Mouse (Mus musculus) C2C12 (cell line): Measurements from ENCODE around the gene Smtn. TPM values are rescaled to one million over a fixed set of nuclear protein-coding genes. Genes with fewer than 3 reads are reported as not detected.

Source experiments
- H3K27me3 ChIP-seq: one replicate; pipeline ENCODE4 v1.6.1; 2011; ENCODE audit not compliant: control insufficient read depth, insufficient read depth, insufficient read length
- H3K36me3 ChIP-seq: one replicate; pipeline ENCODE4 v1.6.1; 2011; ENCODE audit not compliant: control insufficient read depth, insufficient read depth
- H3K4me3 ChIP-seq: one replicate; pipeline ENCODE4 v1.5.1; 2011; ENCODE audit warnings: mild to moderate bottlenecking, control low read depth; ENCODE audit not compliant: poor library complexity, insufficient read depth, severe bottlenecking
- H3K79me2 ChIP-seq: one replicate; pipeline ENCODE4 v1.6.1; 2011; ENCODE audit not compliant: control insufficient read depth, insufficient read depth
- H3K79me3 ChIP-seq: one replicate; pipeline ENCODE4 v1.6.1; 2011; ENCODE audit warnings: low read depth, control low read depth
- H3ac ChIP-seq: one replicate; pipeline ENCODE3; 2011; ENCODE audit warnings: low read depth; ENCODE audit not compliant: control insufficient read depth, insufficient read length
- CEBPB ChIP-seq: IDR thresholded peaks from one replicate; pipeline ENCODE4 v1.6.1; 2011; ENCODE audit warnings: low read depth, mild to moderate bottlenecking, control low read depth, moderate library complexity
- CTCF ChIP-seq: IDR thresholded peaks from one replicate; pipeline ENCODE4 v1.5.1; 2011; ENCODE audit not compliant: control insufficient read depth, insufficient read depth, insufficient read length
- FOSL1 ChIP-seq: IDR thresholded peaks from one replicate; pipeline ENCODE4 v1.8.0; 2011; ENCODE audit warnings: mild to moderate bottlenecking, low read length; ENCODE audit not compliant: poor library complexity, insufficient read depth, severe bottlenecking
- MAX ChIP-seq: IDR thresholded peaks from one replicate; pipeline ENCODE4 v1.6.1; 2011; ENCODE audit warnings: mild to moderate bottlenecking, control low read depth
- MYOD1 ChIP-seq: IDR thresholded peaks from one replicate; pipeline ENCODE4 v1.6.1; 2011; ENCODE audit warnings: low read depth; ENCODE audit not compliant: control insufficient read depth, insufficient read length
- MYOG ChIP-seq: IDR thresholded peaks from one replicate; pipeline ENCODE4 v1.6.1; 2011; ENCODE audit not compliant: control insufficient read depth, insufficient read length; ENCODE audit errors: extremely low read depth
- USF1 ChIP-seq: IDR thresholded peaks from one replicate; pipeline ENCODE4 v1.6.1; 2011; ENCODE audit warnings: low read depth, mild to moderate bottlenecking, control low read depth, moderate library complexity
- polyA plus RNA-seq: library from polyadenylated mRNA; unstranded; fragments of >200 nt; fragmentation: generic; extraction: Trizol; gene quantifications from one replicate; pipeline ENCODE4 v1.2.1, GENCODE M21; 2012; ENCODE audit warnings: missing spikeins

Gene Smtn
- polyA plus RNA-seq, 1 experiment, result 45.9 TPM

DNA sequence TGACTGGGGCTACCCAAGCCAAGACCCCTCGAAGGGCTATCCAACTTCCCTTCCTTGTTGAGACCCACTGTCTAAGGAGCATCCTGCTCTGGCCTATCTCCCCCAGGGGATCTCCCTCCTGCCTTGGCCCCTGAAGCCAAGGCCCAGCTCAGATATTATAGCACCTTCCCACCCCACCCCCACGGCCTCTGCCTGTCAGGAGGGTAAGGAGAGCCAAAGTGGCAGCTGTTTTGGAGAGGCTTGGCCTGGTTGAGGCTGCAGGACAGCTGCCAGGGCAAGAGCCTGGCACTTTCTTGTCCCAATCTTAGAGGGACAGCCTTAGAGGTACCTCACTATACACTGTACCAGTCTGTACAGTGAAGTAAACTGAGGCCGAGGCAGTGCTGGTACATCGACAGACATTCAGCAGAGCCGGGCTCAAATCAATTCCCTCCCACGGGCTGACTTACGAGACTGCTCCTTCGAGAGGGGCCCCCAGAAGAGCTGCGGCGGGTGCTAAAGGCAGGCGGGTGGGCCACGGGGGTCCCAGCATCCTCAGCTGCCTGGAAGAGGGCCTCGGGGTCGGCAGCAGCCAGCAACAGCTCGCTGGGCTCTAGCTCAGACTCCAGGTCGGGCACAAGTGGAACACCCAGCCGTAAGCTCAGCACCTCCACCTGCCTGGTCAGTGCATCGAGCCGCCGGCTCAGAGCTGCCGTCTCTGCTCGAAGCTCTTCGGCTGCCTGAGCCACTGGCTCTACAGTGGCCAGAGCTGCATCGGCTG lies 13.3 kb downstream of the Smtn start:
- no peak overlapping the region for H3K4me3 ChIP-seq
- H3ac ChIP-seq, result no peak overlapping the region
- H3K36me3 ChIP-seq, result peaks cover 98% of the 10 kb centered on the region
- no peaks in the 10 kb centered on the region for H3K79me3 ChIP-seq
- no peaks in the 10 kb centered on the region for H3K27me3 ChIP-seq
- TF ChIP-seq MYOG, result no peak
- TF ChIP-seq MYOD1, result no peak
- no peak for TF ChIP-seq CEBPB
- no peak for TF ChIP-seq MAX
- no peak for TF ChIP-seq CTCF
- no peaks in the 10 kb centered on the region for H3K79me2 ChIP-seq

DNA sequence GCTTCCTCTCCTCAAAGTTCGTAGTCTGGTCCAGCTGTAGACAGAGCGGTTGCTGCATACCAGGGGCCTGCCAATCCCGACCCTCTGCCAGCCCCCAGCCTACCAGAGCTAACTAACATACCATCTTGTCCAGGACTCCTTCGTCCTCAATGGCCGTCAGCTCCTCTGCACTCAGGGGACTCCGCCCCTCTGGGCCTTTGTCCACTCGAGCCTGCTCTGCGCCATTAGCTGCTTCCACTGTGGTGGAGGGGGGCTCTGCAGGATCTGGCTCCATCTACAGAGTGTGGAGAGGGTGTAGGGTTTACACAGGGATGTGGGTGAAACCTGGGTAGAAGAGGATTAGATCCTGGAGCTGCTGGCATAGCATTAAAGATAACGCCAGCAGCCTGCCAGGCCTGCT lies 14.2 kb downstream of the Smtn start:
- no peaks in the 10 kb centered on the region for H3K27me3 ChIP-seq
- H3ac ChIP-seq, result no peak overlapping the region
- H3K36me3 ChIP-seq, result peaks cover 96% of the 10 kb centered on the region
- no peak overlapping the region for H3K4me3 ChIP-seq
- TF ChIP-seq USF1 (no peak), CEBPB (no peak)
- no peaks in the 10 kb centered on the region for H3K79me2 ChIP-seq
- H3K79me3 ChIP-seq, result no peaks in the 10 kb centered on the region

DNA sequence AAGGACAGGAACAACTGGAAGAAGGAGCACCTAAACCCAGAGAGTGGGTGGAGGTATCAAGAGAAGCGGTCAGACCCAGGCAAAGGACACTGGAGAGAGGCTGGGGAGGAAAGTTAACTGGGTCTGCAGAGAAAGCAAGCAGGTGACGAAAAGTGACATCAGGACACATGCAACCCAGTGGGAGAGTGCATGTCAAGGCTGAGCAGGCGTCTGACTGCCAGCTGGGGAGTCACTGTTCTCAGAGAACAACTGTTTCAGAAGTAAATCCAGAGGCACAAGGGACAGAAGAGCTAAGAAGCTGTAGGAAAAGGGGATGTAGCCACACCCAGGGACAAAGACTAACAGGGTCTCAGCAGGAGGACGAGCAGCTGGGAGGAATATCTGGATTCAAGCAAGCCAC lies 14.9 kb downstream of the Smtn start:
- no peak overlapping the region for H3K4me3 ChIP-seq
- no peak for TF ChIP-seq USF1
- TF ChIP-seq MYOG, result no peak
- no peak overlapping the region for H3ac ChIP-seq
- peaks cover 95% of the 10 kb centered on the region for H3K36me3 ChIP-seq
- H3K79me3 ChIP-seq, result no peaks in the 10 kb centered on the region
- H3K27me3 ChIP-seq, result no peaks in the 10 kb centered on the region
- H3K79me2 ChIP-seq, result no peaks in the 10 kb centered on the region

DNA sequence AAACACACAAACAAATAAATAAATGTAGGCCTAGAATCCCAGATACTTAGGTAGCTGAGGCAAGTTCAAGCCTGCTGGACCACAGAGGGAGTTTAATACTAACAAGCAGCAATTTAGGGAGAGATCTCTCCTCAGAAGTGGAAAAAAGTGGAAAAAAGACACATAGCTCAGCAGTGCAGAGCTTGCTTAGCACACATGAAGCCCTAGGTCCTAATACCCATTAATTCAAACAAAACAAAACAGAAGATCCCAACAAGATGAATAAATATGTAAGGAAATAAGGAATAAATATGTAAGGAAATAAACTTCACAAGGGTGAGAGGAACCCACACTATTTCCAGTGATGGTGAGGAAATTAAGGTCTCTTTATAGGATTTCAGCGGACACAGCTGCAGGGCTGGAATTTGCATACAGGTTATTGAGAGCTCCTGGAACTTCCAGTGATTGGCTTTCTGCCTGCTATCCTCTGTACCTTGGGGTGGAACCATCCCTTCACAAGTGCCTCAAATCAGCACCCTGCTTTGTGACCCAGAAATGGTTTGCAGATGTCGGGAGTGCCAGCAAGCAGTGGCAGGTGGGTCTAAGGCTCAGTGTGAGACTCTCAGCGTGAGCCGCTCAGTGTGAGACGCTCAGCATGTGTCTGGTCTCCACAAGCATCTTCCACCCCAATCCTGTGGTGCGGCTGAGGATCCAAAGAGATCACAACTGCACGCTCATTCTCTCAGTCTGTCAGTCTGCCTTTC lies 16.4 kb downstream of the Smtn start:
- no peaks in the 10 kb centered on the region for H3K79me2 ChIP-seq
- no peaks in the 10 kb centered on the region for H3K79me3 ChIP-seq
- no peak overlapping the region for H3ac ChIP-seq
- H3K36me3 ChIP-seq, result peaks cover 94% of the 10 kb centered on the region
- H3K4me3 ChIP-seq, result no peak overlapping the region
- H3K27me3 ChIP-seq, result no peaks in the 10 kb centered on the region
- no peak for TF ChIP-seq CEBPB
- no peak for TF ChIP-seq CTCF
- no peak for TF ChIP-seq MYOG
- no peak for TF ChIP-seq MAX
- TF ChIP-seq FOSL1, result no peak
- TF ChIP-seq MYOD1, result no peak
- TF ChIP-seq USF1, result no peak

DNA sequence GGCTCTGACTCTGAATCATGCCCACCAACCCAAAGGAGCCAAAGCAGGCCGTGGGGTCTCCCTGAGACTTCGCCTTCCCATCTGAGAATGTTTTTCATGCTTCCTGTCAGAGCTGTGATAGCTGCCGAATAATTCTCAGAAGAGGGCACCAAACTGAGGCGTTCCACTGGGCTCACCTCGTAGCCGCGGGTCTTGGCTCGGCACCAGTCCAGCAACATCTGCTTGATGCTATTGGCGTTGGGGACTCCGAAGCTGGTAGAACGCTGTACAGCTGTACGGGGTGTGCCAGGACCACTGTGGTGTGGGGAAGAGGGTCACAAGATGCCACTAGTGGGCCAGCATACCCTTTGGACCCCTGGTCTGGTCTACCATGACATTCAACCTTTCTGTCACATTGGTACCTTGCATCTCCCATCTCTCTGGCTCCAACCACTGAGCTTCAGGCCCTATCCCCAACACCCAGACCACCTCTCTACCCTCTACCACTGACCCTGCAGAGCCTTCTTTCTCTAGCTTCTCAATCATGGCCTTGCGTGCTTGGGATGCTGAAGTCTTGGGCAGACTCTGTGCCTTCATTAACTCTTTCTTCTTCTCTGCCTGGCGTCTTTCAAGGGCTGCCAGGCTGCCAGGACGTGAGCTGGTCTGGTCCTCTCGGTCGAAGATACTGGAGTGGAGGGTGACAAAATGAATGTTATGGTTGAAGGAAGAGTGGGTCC lies 18.0 kb downstream of the Smtn start:
- H3K36me3 ChIP-seq, result peaks cover 82% of the 10 kb centered on the region
- no peak overlapping the region for H3ac ChIP-seq
- H3K4me3 ChIP-seq, result peak overlapping the region; percentile 6
- no peaks in the 10 kb centered on the region for H3K79me2 ChIP-seq
- H3K27me3 ChIP-seq, result no peaks in the 10 kb centered on the region
- H3K79me3 ChIP-seq, result no peaks in the 10 kb centered on the region
- TF ChIP-seq MAX, result no peak
- TF ChIP-seq MYOG, result no peak
- no peak for TF ChIP-seq CEBPB
- TF ChIP-seq FOSL1, result no peak
- TF ChIP-seq CTCF, result no peak
- no peak for TF ChIP-seq USF1
